Mouse (Mus musculus) retina, embryonic 14.5 days (tissue): ENCODE results near the gene Jrkl.

Experiments
- DNase-seq: peaks from one replicate; pipeline ENCODE4 v3.0.0-alpha.2; 2015; ENCODE audit warnings: low spot score

The Jrkl gene

GRCm38 (mm10) chr9:13245481-13245880 lies at the start of gene Jrkl:
Jrkl (minus strand) TSS chr9:13245829.
- DNase-seq = peak; percentile 49

- DNase-seq = no peak
Measured at GRCm38 (mm10) chr9:13287482-13287881, 41.9 kb upstream of the Jrkl start.

GRCm38 (mm10) chr9:13273219-13273618 lies 27.6 kb upstream of the Jrkl start:
- no peak for DNase-seq

GRCm38 (mm10) chr9:13260980-13261379 lies 15.4 kb upstream of the Jrkl start:
- DNase-seq = no peak

- no peak for DNase-seq
Measured at GRCm38 (mm10) chr9:13258173-13258572, 12.5 kb upstream of the Jrkl start.

- no peak for DNase-seq
Measured at GRCm38 (mm10) chr9:13256726-13257125, 11.1 kb upstream of the Jrkl start.

GRCm38 (mm10) chr9:13251251-13251650 lies 5.6 kb upstream of the Jrkl start:
- DNase-seq = no peak

GRCm38 (mm10) chr9:13248104-13248503 lies 2.5 kb upstream of the Jrkl start:
- no peak for DNase-seq

GRCm38 (mm10) chr9:13246815-13247638 lies 1.4 kb upstream of the Jrkl start, which contains the start of gene Ccdc82:
Ccdc82 (plus strand) TSS chr9:13246955.
- peak; percentile 91 for DNase-seq

GRCm38 (mm10) chr9:13242321-13242720 lies 3.3 kb downstream of the Jrkl start:
- DNase-seq = peak; percentile 67

- DNase-seq = peak; percentile 83
Measured at GRCm38 (mm10) chr9:13231545-13232216, 13.9 kb downstream of the Jrkl start.

GRCm38 (mm10) chr9:13230553-13230952 lies 15.1 kb downstream of the Jrkl start:
- no peak for DNase-seq

- no peak for DNase-seq
Measured at GRCm38 (mm10) chr9:13225872-13226271, 19.8 kb downstream of the Jrkl start.

- DNase-seq = no peak
Measured at GRCm38 (mm10) chr9:13206369-13206768, 39.3 kb downstream of the Jrkl start.

- no peak for DNase-seq
Measured at GRCm38 (mm10) chr9:13203681-13204080, 41.9 kb downstream of the Jrkl start.

- DNase-seq = no peak
Measured at GRCm38 (mm10) chr9:13203109-13203508, 42.5 kb downstream of the Jrkl start.

- no peak for DNase-seq
Measured at GRCm38 (mm10) chr9:13200079-13200478, 45.5 kb downstream of the Jrkl start.

GRCm38 (mm10) chr9:13195762-13196161 lies 49.9 kb downstream of the Jrkl start:
- DNase-seq = peak; percentile 75

GRCm38 (mm10) chr9:13195268-13195667 lies 50.4 kb downstream of the Jrkl start:
- DNase-seq = peak; percentile 90

GRCm38 (mm10) chr9:13194619-13195018 lies 51.0 kb downstream of the Jrkl start:
- DNase-seq = no peak
